Mouse (Mus musculus): ENCODE measurements around the gene Gm9944. TPM values are rescaled to one million over a fixed set of nuclear protein-coding genes. Genes with fewer than 3 reads are reported as not detected.

Gene Gm9944
- polyA plus RNA-seq (2015; fragmentation: Nextera tagmentation; extraction: Ambion mirVana), result not detected in 2 replicates

GRCm38 (mm10) chr4:144453217-144453616 lies at the start of gene Gm9944:
TSS of gene Gm9944 (minus strand) at chr4:144453317.
- no peaks in the 10 kb centered on the region for H3K4me1 ChIP-seq
- peaks cover 44% of the 10 kb centered on the region for H3K9me3 ChIP-seq
- no peak within 1 kb of the TSS for H3K4me3 ChIP-seq
- H3K27me3 ChIP-seq, result no peaks in the 10 kb centered on the region
- H3K4me2 ChIP-seq (replicated peaks), result no peak within 1 kb of the TSS
- no peaks in the 10 kb centered on the region for H3K36me3 ChIP-seq
- no peak within 1 kb of the TSS for H3K27ac ChIP-seq (replicated peaks)
- 74% methylated on average over 2 of the region's 2 CpGs for WGBS
- no peak for ATAC-seq (replicated peaks)
- H3K9ac ChIP-seq (replicated peaks), result no peak within 1 kb of the TSS

GRCm38 (mm10) chr4:144493331-144493730 lies 40.2 kb upstream of the Gm9944 start:
- Histone ChIP-seq H3K9ac (replicated peaks) (no peak overlapping the region), H3K27ac (replicated peaks) (no peak overlapping the region), H3K36me3 (no peaks in the 10 kb centered on the region), H3K4me2 (replicated peaks) (no peak overlapping the region), H3K4me1 (no peaks in the 10 kb centered on the region), H3K27me3 (no peaks in the 10 kb centered on the region), H3K9me3 (peaks cover 23% of the 10 kb centered on the region), H3K4me3 (no peak overlapping the region)
- no peak for ATAC-seq (replicated peaks)

GRCm38 (mm10) chr4:144468091-144468490 lies 15.0 kb upstream of the Gm9944 start:
- Histone ChIP-seq H3K36me3 (no peaks in the 10 kb centered on the region), H3K27ac (replicated peaks) (no peak overlapping the region), H3K4me1 (no peaks in the 10 kb centered on the region), H3K4me2 (replicated peaks) (no peak overlapping the region), H3K4me3 (no peak overlapping the region), H3K9me3 (peaks cover 22% of the 10 kb centered on the region), H3K27me3 (no peaks in the 10 kb centered on the region), H3K9ac (replicated peaks) (no peak overlapping the region)
- no peak for ATAC-seq (replicated peaks)
- 80% methylated on average over 1 of the region's 1 CpGs for WGBS

GRCm38 (mm10) chr4:144465206-144465605 lies 12.1 kb upstream of the Gm9944 start:
- Histone ChIP-seq H3K9me3 (peaks cover 27% of the 10 kb centered on the region), H3K36me3 (no peaks in the 10 kb centered on the region), H3K4me1 (no peaks in the 10 kb centered on the region), H3K4me3 (no peak overlapping the region), H3K9ac (replicated peaks) (no peak overlapping the region), H3K4me2 (replicated peaks) (no peak overlapping the region), H3K27me3 (no peaks in the 10 kb centered on the region), H3K27ac (replicated peaks) (no peak overlapping the region)
- no peak for ATAC-seq (replicated peaks)
- 77% methylated on average over 2 of the region's 2 CpGs for WGBS

- no peak within 1 kb of the TSS for H3K9ac ChIP-seq (replicated peaks)
- H3K9me3 ChIP-seq, result peaks cover 34% of the 10 kb centered on the region
- no peak within 1 kb of the TSS for H3K27ac ChIP-seq (replicated peaks)
- H3K36me3 ChIP-seq, result no peaks in the 10 kb centered on the region
- ATAC-seq (replicated peaks), result no peak
- no peaks in the 10 kb centered on the region for H3K27me3 ChIP-seq
- H3K4me2 ChIP-seq (replicated peaks), result no peak within 1 kb of the TSS
- WGBS, result 69% methylated on average over 3 of the region's 3 CpGs
- no peak within 1 kb of the TSS for H3K4me3 ChIP-seq
- no peaks in the 10 kb centered on the region for H3K4me1 ChIP-seq
Observed at GRCm38 (mm10) chr4:144463656-144464055, 10.5 kb upstream of the Gm9944 start, which contains the start of gene Aadacl3. TSS of gene Aadacl3 (minus strand) at chr4:144463756.

GRCm38 (mm10) chr4:144448546-144448945 lies 4.6 kb downstream of the Gm9944 start:
- 91% methylated on average over 2 of the region's 2 CpGs for WGBS
- no peak for ATAC-seq (replicated peaks)
- H3K9ac ChIP-seq (replicated peaks), result no peak overlapping the region
- peaks cover 34% of the 10 kb centered on the region for H3K9me3 ChIP-seq
- no peak overlapping the region for H3K27ac ChIP-seq (replicated peaks)
- H3K4me1 ChIP-seq, result no peaks in the 10 kb centered on the region
- H3K27me3 ChIP-seq, result no peaks in the 10 kb centered on the region
- no peak overlapping the region for H3K4me2 ChIP-seq (replicated peaks)
- H3K36me3 ChIP-seq, result no peaks in the 10 kb centered on the region
- H3K4me3 ChIP-seq, result no peak overlapping the region

GRCm38 (mm10) chr4:144441582-144441981 lies 11.5 kb downstream of the Gm9944 start:
- Histone ChIP-seq H3K27ac (replicated peaks) (no peak overlapping the region), H3K9ac (replicated peaks) (no peak overlapping the region), H3K4me1 (no peaks in the 10 kb centered on the region), H3K36me3 (no peaks in the 10 kb centered on the region), H3K27me3 (no peaks in the 10 kb centered on the region), H3K4me2 (replicated peaks) (no peak overlapping the region), H3K9me3 (peaks cover 29% of the 10 kb centered on the region), H3K4me3 (no peak overlapping the region)
- ATAC-seq (replicated peaks), result no peak
- 82% methylated on average over 1 of the region's 1 CpGs for WGBS

GRCm38 (mm10) chr4:144441095-144441494 lies 12.0 kb downstream of the Gm9944 start:
- Histone ChIP-seq H3K4me2 (replicated peaks) (no peak overlapping the region), H3K4me3 (no peak overlapping the region), H3K4me1 (no peaks in the 10 kb centered on the region), H3K36me3 (no peaks in the 10 kb centered on the region), H3K9ac (replicated peaks) (no peak overlapping the region), H3K27me3 (no peaks in the 10 kb centered on the region), H3K27ac (replicated peaks) (no peak overlapping the region), H3K9me3 (peaks cover 29% of the 10 kb centered on the region)
- no peak for ATAC-seq (replicated peaks)
- 91% methylated on average over 4 of the region's 4 CpGs for WGBS

- peaks cover 26% of the 10 kb centered on the region for H3K9me3 ChIP-seq
- no peak for ATAC-seq (replicated peaks)
- no peaks in the 10 kb centered on the region for H3K4me1 ChIP-seq
- no peak within 1 kb of the TSS for H3K4me3 ChIP-seq
- no peak within 1 kb of the TSS for H3K27ac ChIP-seq (replicated peaks)
- H3K4me2 ChIP-seq (replicated peaks), result no peak within 1 kb of the TSS
- no peak within 1 kb of the TSS for H3K9ac ChIP-seq (replicated peaks)
- no peaks in the 10 kb centered on the region for H3K27me3 ChIP-seq
- no peaks in the 10 kb centered on the region for H3K36me3 ChIP-seq
Observed at GRCm38 (mm10) chr4:144438672-144439071, 14.4 kb downstream of the Gm9944 start, which contains the start of gene 1700012P22Rik. TSS of gene 1700012P22Rik (minus strand) at chr4:144438772.

- Histone ChIP-seq H3K9ac (replicated peaks) (no peak overlapping the region), H3K4me3 (no peak overlapping the region), H3K9me3 (peaks cover 9% of the 10 kb centered on the region; the same call in 1 of the 2 replicates), H3K4me1 (no peaks in the 10 kb centered on the region), H3K27ac (replicated peaks) (no peak overlapping the region), H3K4me2 (replicated peaks) (no peak overlapping the region), H3K27me3 (no peaks in the 10 kb centered on the region), H3K36me3 (no peaks in the 10 kb centered on the region)
- WGBS, result 90% methylated on average over 5 of the region's 5 CpGs
- no peak for ATAC-seq (replicated peaks)
Observed at GRCm38 (mm10) chr4:144433216-144433615, 19.9 kb downstream of the Gm9944 start.

- WGBS, result 85% methylated on average over 2 of the region's 2 CpGs
Observed at GRCm38 (mm10) chr4:144430723-144431122, 22.4 kb downstream of the Gm9944 start.

GRCm38 (mm10) chr4:144428868-144429267 lies 24.2 kb downstream of the Gm9944 start:
- Histone ChIP-seq H3K9ac (replicated peaks) (no peak overlapping the region), H3K27ac (replicated peaks) (no peak overlapping the region), H3K4me2 (replicated peaks) (no peak overlapping the region), H3K4me3 (no peak overlapping the region), H3K4me1 (no peaks in the 10 kb centered on the region), H3K36me3 (no peaks in the 10 kb centered on the region), H3K27me3 (no peaks in the 10 kb centered on the region), H3K9me3 (peaks cover 3% of the 10 kb centered on the region)
- WGBS, result 22% methylated on average over 3 of the region's 3 CpGs
- ATAC-seq (replicated peaks), result no peak

More at GRCm38 (mm10) chr4:144430723-144431122, 22.4 kb downstream of the Gm9944 start:
- H3K4me3 ChIP-seq, result no peak overlapping the region
- H3K27me3 ChIP-seq, result no peaks in the 10 kb centered on the region
- no peak overlapping the region for H3K27ac ChIP-seq (replicated peaks)
- no peaks in the 10 kb centered on the region for H3K36me3 ChIP-seq
- no peak overlapping the region for H3K4me2 ChIP-seq (replicated peaks)
- no peak overlapping the region for H3K9ac ChIP-seq (replicated peaks)
- no peak for ATAC-seq (replicated peaks)
- peaks cover 7% of the 10 kb centered on the region; the same call in 1 of the 2 replicates for H3K9me3 ChIP-seq
- H3K4me1 ChIP-seq, result no peaks in the 10 kb centered on the region

- H3K9me3 ChIP-seq, result peaks cover 12% of the 10 kb centered on the region; the same call in 1 of the 2 replicates
- H3K9ac ChIP-seq (replicated peaks), result no peak overlapping the region
- no peaks in the 10 kb centered on the region for H3K36me3 ChIP-seq
- H3K4me1 ChIP-seq, result no peaks in the 10 kb centered on the region
- 79% methylated on average over 5 of the region's 5 CpGs for WGBS
- H3K4me3 ChIP-seq, result no peak overlapping the region
- no peaks in the 10 kb centered on the region for H3K27me3 ChIP-seq
- H3K27ac ChIP-seq (replicated peaks), result no peak overlapping the region
- ATAC-seq (replicated peaks), result no peak
- H3K4me2 ChIP-seq (replicated peaks), result no peak overlapping the region
Observed at GRCm38 (mm10) chr4:144424590-144424989, 28.5 kb downstream of the Gm9944 start.

Data from forebrain, embryonic 15.5 days (tissue).